In genomic region chr2:116075477-116075876, GRCm38 (mm10) we compare ENCODE assay signal across 8 mouse cellular contexts. TPM values are rescaled to one million over a fixed set of nuclear protein-coding genes. Genes with fewer than 3 reads are reported as not detected.
A peak's percentile ranks its signal among the peaks of the same experiment; 100 is the strongest.
DNase-seq lines count a peak whose midpoint lies in the region; ATAC-seq and TF ChIP-seq lines count a peak whose summit lies in the region.

No protein-coding gene starts in this region.

- no peak for TF ChIP-seq CTCF in liver, postnatal 0 days (IDR thresholded peaks at IDR 0.05; ENCODE audit: low read depth)

- no peak for TF ChIP-seq EP300 in liver, postnatal 0 days (IDR thresholded peaks at IDR 0.05; ENCODE audit: low read depth)

- peak overlapping the region; percentile 31 for H3K4me3 ChIP-seq in forebrain, embryonic 11.5 days (ENCODE audit: low read depth, low read length)
- H3K4me3 ChIP-seq in intestine, embryonic 14.5 days (ENCODE audit: low read depth, low read length) = peak overlapping the region; percentile 44
- peak overlapping the region; percentile 51 for H3K4me3 ChIP-seq in liver, postnatal 0 days (ENCODE audit: low read depth, low read length)
- H3K4me3 ChIP-seq in stomach, embryonic 16.5 days (replicated peaks; ENCODE audit: low read length) = peak overlapping the region; percentile 58

- peak; percentile 32 for ATAC-seq in forebrain, embryonic 11.5 days (replicated peaks; ENCODE audit: low FRiP score)
- 0 out of 2 replicates have a peak, but pooled peaks have one; percentile 25 for ATAC-seq in intestine, embryonic 14.5 days (replicated peaks; ENCODE audit: low FRiP score, low TSS enrichment, low read depth)
- ATAC-seq in liver, postnatal 0 days = no peak
- peak; percentile 18; the same call in 1 of the 2 replicates for ATAC-seq in stomach, embryonic 16.5 days (ENCODE audit: insufficient read depth, low FRiP score)

- H3K27me3 ChIP-seq in forebrain, embryonic 11.5 days (ENCODE audit: control insufficient read depth, insufficient read depth, low read length) = peaks cover 22% of the 10 kb centered on the region
- H3K27me3 ChIP-seq in intestine, embryonic 14.5 days (replicated peaks; ENCODE audit: control insufficient read depth, insufficient read depth, low read length) = peaks cover 22% of the 10 kb centered on the region; the same call in 1 of the 2 replicates
- peaks cover 54% of the 10 kb centered on the region for H3K27me3 ChIP-seq in liver, postnatal 0 days (ENCODE audit: insufficient read depth, low read length)
- no peaks in the 10 kb centered on the region for H3K27me3 ChIP-seq in stomach, embryonic 16.5 days (ENCODE audit: control insufficient read depth, insufficient read depth, low read length)

- peak overlapping the region; percentile 48 for H3K9ac ChIP-seq in forebrain, embryonic 11.5 days (ENCODE audit: low read length)
- H3K9ac ChIP-seq in intestine, embryonic 14.5 days (ENCODE audit: low read length) = peak overlapping the region; percentile 60
- H3K9ac ChIP-seq in liver, postnatal 0 days (replicated peaks) = no peak overlapping the region; the same call in 1 of the 2 replicates
- peak overlapping the region; percentile 75 for H3K9ac ChIP-seq in stomach, embryonic 16.5 days (ENCODE audit: low read length)

- peak overlapping the region; percentile 70 for H3K4me2 ChIP-seq in forebrain, embryonic 11.5 days (ENCODE audit: low read depth, low read length, severe bottlenecking)
- H3K4me2 ChIP-seq in intestine, embryonic 14.5 days (ENCODE audit: low read length) = peak overlapping the region; percentile 68
- peak overlapping the region; percentile 79 for H3K4me2 ChIP-seq in liver, postnatal 0 days (ENCODE audit: low read depth, low read length)
- H3K4me2 ChIP-seq in stomach, embryonic 16.5 days (ENCODE audit: low read depth, low read length) = peak overlapping the region; percentile 81

- peaks cover 17% of the 10 kb centered on the region for H3K4me1 ChIP-seq in forebrain, embryonic 11.5 days (replicated peaks; ENCODE audit: control insufficient read depth, insufficient read depth, low read length)
- peaks cover 13% of the 10 kb centered on the region for H3K4me1 ChIP-seq in intestine, embryonic 14.5 days (replicated peaks; ENCODE audit: control insufficient read depth, insufficient read depth, low read length)
- H3K4me1 ChIP-seq in liver, postnatal 0 days (ENCODE audit: insufficient read depth) = peaks cover 3% of the 10 kb centered on the region; the same call in 1 of the 2 replicates
- peaks cover 12% of the 10 kb centered on the region for H3K4me1 ChIP-seq in stomach, embryonic 16.5 days (ENCODE audit: control insufficient read depth, insufficient read depth, low read length)

- peak; percentile 65 for DNase-seq in 3T3-L1 (ENCODE audit: low read depth, low spot score)
- peak; percentile 30 for DNase-seq in ZHBTc4 (ENCODE audit: low read depth, low spot score)
- DNase-seq in forebrain, embryonic 11.5 days (ENCODE audit: low spot score) = peak; percentile 62
- DNase-seq in intestine, embryonic 14.5 days (ENCODE audit: low spot score) = peak; percentile 78
- DNase-seq in liver, postnatal 0 days = peak; percentile 15
- no peak for DNase-seq in urinary bladder, postnatal 10 days (ENCODE audit: low spot score)
- DNase-seq in layer of hippocampus, postnatal 25 days (ENCODE audit: extremely low spot score in 1 of 2, low spot score in 1 of 2) = no peak

- WGBS in forebrain, embryonic 11.5 days = under 1% methylated on average over 20 of the region's 20 CpGs
- 1% methylated on average over 20 of the region's 20 CpGs for WGBS in intestine, embryonic 14.5 days
- under 1% methylated on average over 20 of the region's 20 CpGs for WGBS in liver, postnatal 0 days (ENCODE audit: insufficient replicate concordance)
- 4% methylated on average over 20 of the region's 20 CpGs for WGBS in stomach, embryonic 16.5 days

- H3K36me3 ChIP-seq in forebrain, embryonic 11.5 days (ENCODE audit: control insufficient read depth, insufficient read depth, low read length) = no peaks in the 10 kb centered on the region
- H3K36me3 ChIP-seq in intestine, embryonic 14.5 days (ENCODE audit: control insufficient read depth, insufficient read depth, low read length) = no peaks in the 10 kb centered on the region
- H3K36me3 ChIP-seq in liver, postnatal 0 days (replicated peaks; ENCODE audit: insufficient read depth, low read length) = no peaks in the 10 kb centered on the region
- no peaks in the 10 kb centered on the region for H3K36me3 ChIP-seq in stomach, embryonic 16.5 days (ENCODE audit: control insufficient read depth, insufficient read depth, low read length)

- H3K27ac ChIP-seq in forebrain, embryonic 11.5 days (ENCODE audit: low read depth, low read length) = no peak overlapping the region
- H3K27ac ChIP-seq in intestine, embryonic 14.5 days (ENCODE audit: low read depth) = peak overlapping the region; percentile 86
- H3K27ac ChIP-seq in liver, postnatal 0 days (ENCODE audit: low read depth) = no peak overlapping the region
- peak overlapping the region; percentile 83 for H3K27ac ChIP-seq in stomach, embryonic 16.5 days (ENCODE audit: low read length)

- H3K9me3 ChIP-seq in forebrain, embryonic 11.5 days (ENCODE audit: control insufficient read depth, low read length) = no peaks in the 10 kb centered on the region
- no peaks in the 10 kb centered on the region for H3K9me3 ChIP-seq in intestine, embryonic 14.5 days (ENCODE audit: control insufficient read depth, low read length)
- H3K9me3 ChIP-seq in liver, postnatal 0 days (ENCODE audit: low read length) = no peaks in the 10 kb centered on the region
- no peaks in the 10 kb centered on the region for H3K9me3 ChIP-seq in stomach, embryonic 16.5 days (replicated peaks; ENCODE audit: control insufficient read depth, low read length)

RNA-seq across cellular contexts. Expression of gene Meis2, which starts 9.8 kb away (rescaled TPM):
- 75.4 and 77.2 TPM in 2 replicates for polyA plus RNA-seq in forebrain, embryonic 11.5 days (2014; fragmentation: Nextera tagmentation; extraction: Ambion mirVana)
- 67.3 and 73.2 TPM in 2 replicates for polyA plus RNA-seq in intestine, embryonic 14.5 days (2014; fragmentation: Nextera tagmentation; extraction: Ambion mirVana)
- polyA plus RNA-seq in liver, postnatal 0 days (2015; fragmentation: Nextera tagmentation; extraction: Ambion mirVana) = 2.0 and 2.4 TPM in 2 replicates
- polyA plus RNA-seq in stomach, embryonic 16.5 days (2015; fragmentation: Nextera tagmentation; extraction: Ambion mirVana) = 42.8 and 43.3 TPM in 2 replicates
- 10 to 100 TPM; 36.0 to 46.4 TPM for total RNA-seq in layer of hippocampus, postnatal 25 days (2021)

Comparison
In these comparisons a context has a peak if more than half of its experiments do, and no peak if none do; other contexts are left out.
1. DNase-seq: peak in 3T3-L1 (single experiment), ZHBTc4 (single experiment), forebrain, embryonic 11.5 days (single experiment), intestine, embryonic 14.5 days (single experiment) and liver, postnatal 0 days (single experiment); none in urinary bladder, postnatal 10 days (single experiment) and layer of hippocampus, postnatal 25 days (0 of 2).
2. H3K27ac ChIP-seq: peak in intestine, embryonic 14.5 days (single experiment) and stomach, embryonic 16.5 days (single experiment); none in forebrain, embryonic 11.5 days (single experiment) and liver, postnatal 0 days (single experiment).
3. RNA of gene Meis2, which starts 9.8 kb away (polyA plus RNA-seq): 75.4 to 77.2 TPM in forebrain, embryonic 11.5 days, 67.3 to 73.2 TPM in intestine, embryonic 14.5 days and 42.8 to 43.3 TPM in stomach, embryonic 16.5 days; 2.0 to 2.4 TPM in liver, postnatal 0 days; every median in the first group is over 10 times any median in the second.
4. Peak in every context shown above with its lines, with median percentiles within 50 percentile points of each other: H3K4me2 ChIP-seq and H3K4me3 ChIP-seq.